ENCODE assay signal across 8 mouse cellular contexts in genomic region chr10:75060217-75060842, GRCm38 (mm10). TPM values are rescaled to one million over a fixed set of nuclear protein-coding genes. Genes with fewer than 3 reads are reported as not detected.
DNase-seq lines count a peak whose midpoint lies in the region; ATAC-seq and TF ChIP-seq lines count a peak whose summit lies in the region.

TSS of gene Bcr (plus strand) at chr10:75060592.

- intact Hi-C loops in gastrocnemius, postnatal 36 days (cut with DNase I) = loop anchor here (5.0 kb wide), 1 partner anchor 42 kb away; no protein-coding TSS in a partner anchor

- TF ChIP-seq POLR2A in small intestine, adult 2 months (IDR thresholded peaks at IDR 0.05; ENCODE audit: low read depth, low read length) = no peak; the same call in 1 of the 2 replicates

- H3K27me3 ChIP-seq in intestine, embryonic 15.5 days (replicated peaks) = peaks cover 3% of the 10 kb centered on the region; the same call in 1 of the 2 replicates
- 0 out of 2 replicates have a peak, but pooled peaks cover 2% of the 10 kb centered on the region for H3K27me3 ChIP-seq in limb, embryonic 11.5 days (ENCODE audit: control insufficient read depth, insufficient read depth, low read length)
- H3K27me3 ChIP-seq in midbrain, embryonic 13.5 days = no peaks in the 10 kb centered on the region
- H3K27me3 ChIP-seq in small intestine, adult 2 months (ENCODE audit: control insufficient read depth, insufficient read depth, low read length) = no peaks in the 10 kb centered on the region

- H3K9me3 ChIP-seq in intestine, embryonic 15.5 days = no peaks in the 10 kb centered on the region
- H3K9me3 ChIP-seq in limb, embryonic 11.5 days (ENCODE audit: control insufficient read depth, low read length) = no peaks in the 10 kb centered on the region
- no peaks in the 10 kb centered on the region for H3K9me3 ChIP-seq in midbrain, embryonic 13.5 days

- peak; percentile 80 for ATAC-seq in activated CD4-positive, CD25-positive, alpha-beta regulatory T cell, adult 4 months
- peak; percentile 89 for ATAC-seq in intestine, embryonic 15.5 days
- peak; percentile 67 for ATAC-seq in limb, embryonic 11.5 days (ENCODE audit: insufficient number of reproducible peaks, low FRiP score, low TSS enrichment, low read depth)
- peak; percentile 88 for ATAC-seq in midbrain, embryonic 13.5 days

- WGBS in intestine, embryonic 15.5 days = under 1% methylated on average over 54 of the region's 73 CpGs
- WGBS in limb, embryonic 11.5 days = under 1% methylated on average over 52 of the region's 73 CpGs
- WGBS in midbrain, embryonic 13.5 days = under 1% methylated on average over 29 of the region's 73 CpGs
- WGBS in small intestine, adult 2 months = under 1% methylated on average over 67 of the region's 73 CpGs

- H3K4me3 ChIP-seq in intestine, embryonic 15.5 days (replicated peaks) = peak within 1 kb of the TSS; percentile 91
- H3K4me3 ChIP-seq in limb, embryonic 11.5 days (ENCODE audit: low read depth, low read length) = peak within 1 kb of the TSS; percentile 82
- peak within 1 kb of the TSS; percentile 92 for H3K4me3 ChIP-seq in midbrain, embryonic 13.5 days (replicated peaks)
- H3K4me3 ChIP-seq in small intestine, adult 2 months (ENCODE audit: low read depth, low read length) = peak within 1 kb of the TSS; percentile 92

- no peaks in the 10 kb centered on the region for H3K36me3 ChIP-seq in intestine, embryonic 15.5 days
- no peaks in the 10 kb centered on the region for H3K36me3 ChIP-seq in limb, embryonic 11.5 days (ENCODE audit: control insufficient read depth, insufficient read depth, low read length)
- H3K36me3 ChIP-seq in midbrain, embryonic 13.5 days = no peaks in the 10 kb centered on the region
- H3K36me3 ChIP-seq in small intestine, adult 2 months (ENCODE audit: control insufficient read depth, insufficient read depth, low read length) = no peaks in the 10 kb centered on the region

- no peak within 1 kb of the TSS; the same call in 1 of the 2 replicates for H3K27ac ChIP-seq in intestine, embryonic 15.5 days
- H3K27ac ChIP-seq in limb, embryonic 11.5 days (replicated peaks; ENCODE audit: low read depth, low read length) = no peak within 1 kb of the TSS
- H3K27ac ChIP-seq in midbrain, embryonic 13.5 days = peak within 1 kb of the TSS; percentile 92
- no peak within 1 kb of the TSS for H3K27ac ChIP-seq in small intestine, adult 2 months (ENCODE audit: insufficient read depth, low read depth, low read length)

- H3K4me1 ChIP-seq in intestine, embryonic 15.5 days (replicated peaks) = peaks cover 34% of the 10 kb centered on the region
- H3K4me1 ChIP-seq in limb, embryonic 11.5 days (ENCODE audit: control insufficient read depth, insufficient read depth, low read length) = peaks cover 32% of the 10 kb centered on the region
- H3K4me1 ChIP-seq in midbrain, embryonic 13.5 days (replicated peaks) = peaks cover 84% of the 10 kb centered on the region
- H3K4me1 ChIP-seq in small intestine, adult 2 months (ENCODE audit: control insufficient read depth, insufficient read depth, insufficient read length, low read length) = peaks cover 21% of the 10 kb centered on the region

- peak; percentile 51 to 73 for DNase-seq in cerebellum, postnatal 4 days (ENCODE audit: low spot score in 2 of 2)
- DNase-seq in gastrocnemius, postnatal 36 days = peak; percentile 63 to 68
- peak; percentile 82 for DNase-seq in limb, embryonic 11.5 days (ENCODE audit: low spot score)
- no peak for DNase-seq in c-Kit-positive CD71-positive TER-119-positive erythroid progenitor cells, embryonic 14.5 days (ENCODE audit: low spot score)

- no peak for TF ChIP-seq CTCF in small intestine, adult 2 months (IDR thresholded peaks at IDR 0.05; ENCODE audit: extremely low read depth, insufficient read length, insufficient replicate concordance, low read depth, low read length)

- peak within 1 kb of the TSS; percentile 77 for H3K9ac ChIP-seq in intestine, embryonic 15.5 days
- H3K9ac ChIP-seq in limb, embryonic 11.5 days (ENCODE audit: low read length) = peak within 1 kb of the TSS; percentile 83
- peak within 1 kb of the TSS; percentile 91 for H3K9ac ChIP-seq in midbrain, embryonic 13.5 days (replicated peaks)

- H3K4me2 ChIP-seq in intestine, embryonic 15.5 days (replicated peaks) = peak within 1 kb of the TSS; percentile 90
- peak within 1 kb of the TSS; percentile 95 for H3K4me2 ChIP-seq in limb, embryonic 11.5 days (ENCODE audit: low read depth, severe bottlenecking)
- peak within 1 kb of the TSS; percentile 93 for H3K4me2 ChIP-seq in midbrain, embryonic 13.5 days (replicated peaks)

RNA-seq across cellular contexts. Expression of gene Bcr, which starts in this region (rescaled TPM):
- polyA plus RNA-seq in activated CD4-positive, CD25-positive, alpha-beta regulatory T cell, adult 4 months (2017; shearing (Covaris generic)) = 1 to 10 TPM; 3.7 to 4.6 TPM
- 1 to 10 TPM; 4.3 to 4.4 TPM for total RNA-seq in gastrocnemius, postnatal 36 days (2021)
- polyA plus RNA-seq in intestine, embryonic 15.5 days (2015; fragmentation: Nextera tagmentation; extraction: Ambion mirVana) = 11.7 and 12.9 TPM in 2 replicates
- 7.5 and 11.4 TPM in 2 replicates for polyA plus RNA-seq in limb, embryonic 11.5 days (2014; fragmentation: Nextera tagmentation; extraction: Ambion mirVana)
- polyA plus RNA-seq in midbrain, embryonic 13.5 days (2015; fragmentation: Nextera tagmentation; extraction: Ambion mirVana) = 15.2 and 17.3 TPM in 2 replicates
- polyA plus RNA-seq in small intestine, adult 2 months (2012; rRNA removed) = 10.1 and 46.9 TPM in 2 replicates
